Mouse (Mus musculus): ENCODE measurements around the gene Srsf2.

GRCm38 (mm10) chr11:116807526-116807925 is 45.4 kb downstream of the Srsf2 start:
- no peak for TF ChIP-seq POLR2A (IDR thresholded peaks at IDR 0.05; ENCODE audit: low read depth, low read length)
- TF ChIP-seq CTCF (IDR thresholded peaks at IDR 0.05; ENCODE audit: extremely low read depth, insufficient read length, insufficient replicate concordance, low read depth, low read length): no peak
